Mouse (Mus musculus) heart, postnatal 0 days (tissue): ENCODE data around the gene Rnf152. TPM values are rescaled to one million over a fixed set of nuclear protein-coding genes. Genes with fewer than 3 reads are reported as not detected.

ENCODE experiments used
- ATAC-seq: fragments of 200-750 bp; cut with Nextera tagmentation; 2 replicates; pipeline ENCODE4 v1.8.0; 2017; ENCODE audit warnings: low read depth, moderate number of reproducible peaks, moderate library complexity; ENCODE audit not compliant: insufficient read depth
- DNase-seq: peaks from one replicate; pipeline ENCODE4 v3.0.0-alpha.2; 2016; ENCODE audit warnings: low spot score
- H3K27ac ChIP-seq: fragments of 300-500 bp; sonication (generic); 2 replicates; pipeline ENCODE4 v1.5.1; 2014; ENCODE audit warnings: low read depth, mild to moderate bottlenecking
- H3K27me3 ChIP-seq: fragments of 300-500 bp; sonication (generic); 2 replicates; pipeline ENCODE4 v1.6.1; 2014; ENCODE audit warnings: low read length, mixed read lengths; ENCODE audit not compliant: control insufficient read depth, insufficient read depth
- H3K36me3 ChIP-seq: fragments of 300-500 bp; sonication (generic); replicated peaks from 2 replicates; pipeline ENCODE4 v1.6.1; 2014; ENCODE audit warnings: low read length, mixed read lengths; ENCODE audit not compliant: control insufficient read depth, insufficient read depth
- H3K4me1 ChIP-seq: fragments of 300-500 bp; sonication (generic); 2 replicates; pipeline ENCODE4 v1.6.1; 2014; ENCODE audit warnings: antibody characterized with exemption; ENCODE audit not compliant: control insufficient read depth, insufficient read depth
- H3K4me2 ChIP-seq: fragments of 300-500 bp; sonication (generic); 2 replicates; pipeline ENCODE4 v1.6.1; 2014; ENCODE audit warnings: low read depth, mild to moderate bottlenecking, low read length, moderate library complexity
- H3K4me3 ChIP-seq: fragments of 300-500 bp; sonication (generic); 2 replicates; pipeline ENCODE4 v1.5.1; 2014; ENCODE audit warnings: low read depth, low read length
- H3K9ac ChIP-seq: fragments of 300-500 bp; sonication (generic); replicated peaks from 2 replicates; pipeline ENCODE4 v1.6.1; 2014; ENCODE audit warnings: low read depth, low read length, mixed read lengths
- H3K9me3 ChIP-seq: fragments of 300-500 bp; sonication (generic); replicated peaks from 2 replicates; pipeline ENCODE4 v1.6.1; 2016; ENCODE audit warnings: low read length; ENCODE audit not compliant: control insufficient read depth
- CTCF ChIP-seq: IDR thresholded peaks from 2 replicates; pipeline ENCODE4 v1.5.1; 2016; ENCODE audit warnings: antibody characterized with exemption, control low read depth, low read depth
- EP300 ChIP-seq: IDR thresholded peaks from 2 replicates; pipeline ENCODE4 v1.6.1; 2016; ENCODE audit warnings: antibody characterized with exemption, low read depth
- WGBS: fragments of 180-500 bp; shearing (Covaris S2); extraction: QIAGEN DNeasy Blood & Tissue Kit; methylation state at CpG from one replicate; pipeline ENCODE4 v1.1.7; 2014; 5-methylcytosine and 5-hydroxymethylcytosine counted together
- polyA plus RNA-seq: library from polyadenylated mRNA; unstranded; fragments of >200 nt; fragmentation: Nextera tagmentation; extraction: Ambion mirVana; gene quantifications from 2 replicates; pipeline ENCODE4 v1.2.1, GENCODE M21; 2015
- total RNA-seq: library from RNA; depleted of rRNA; stranded (reverse); fragments of >200 nt; gene quantifications from 2 replicates; pipeline ENCODE4 v1.2.3, GENCODE M21; 2014; ENCODE audit warnings: low replicate concordance

The Rnf152 gene
- total and polyA plus RNA-seq, 2 experiments from 2014 or later = 0.51 to 0.84 TPM

GRCm38 (mm10) chr1:105362701-105363100 lies 6.2 kb upstream of the Rnf152 start:
- DNase-seq (no peak), ATAC-seq (no peak)
- Histone ChIP-seq H3K4me1 (no peaks in the 10 kb centered on the region), H3K4me3 (no peak overlapping the region), H3K4me2 (no peak overlapping the region), H3K27me3 (no peaks in the 10 kb centered on the region), H3K36me3 (no peaks in the 10 kb centered on the region), H3K9ac (no peak overlapping the region), H3K27ac (no peak overlapping the region), H3K9me3 (no peaks in the 10 kb centered on the region)
- TF ChIP-seq EP300 (no peak), CTCF (peak; percentile 54)

DNA sequence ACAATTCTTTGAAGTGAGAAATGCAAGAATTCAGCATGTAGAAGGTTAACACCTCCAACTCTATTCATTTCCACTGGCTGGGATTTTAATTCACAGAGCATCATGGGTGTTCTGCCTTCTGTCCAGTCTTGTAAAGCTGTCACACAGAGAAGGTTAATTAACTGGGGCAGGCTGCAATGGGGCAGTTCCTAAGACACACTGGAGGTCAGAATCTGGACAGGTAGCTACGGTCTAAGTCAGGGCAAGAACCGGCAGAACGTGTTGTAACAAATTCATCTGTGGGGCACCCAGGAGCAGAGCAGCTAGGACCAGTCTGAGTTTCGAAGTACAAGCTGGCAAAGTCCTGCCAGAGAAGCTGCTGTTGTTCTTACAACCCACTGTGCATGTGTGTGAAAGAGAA lies 2.4 kb upstream of the Rnf152 start:
- ATAC-seq = no peak
- Histone ChIP-seq H3K9me3 (no peaks in the 10 kb centered on the region), H3K4me3 (no peak overlapping the region), H3K4me1 (0 out of 2 replicates have a peak, but pooled peaks cover 9% of the 10 kb centered on the region), H3K27ac (no peak overlapping the region), H3K4me2 (no peak overlapping the region), H3K9ac (no peak overlapping the region), H3K27me3 (no peaks in the 10 kb centered on the region), H3K36me3 (no peaks in the 10 kb centered on the region)
- 84% methylated on average over 4 of the region's 4 CpGs for WGBS
- TF ChIP-seq CTCF = no peak
- TF ChIP-seq EP300 = no peak
- no peak for DNase-seq

GRCm38 (mm10) chr1:105355910-105356290 lies 610 bp downstream of the Rnf152 start:
- Histone ChIP-seq H3K4me1 (0 out of 2 replicates have a peak, but pooled peaks cover 9% of the 10 kb centered on the region), H3K27me3 (no peaks in the 10 kb centered on the region), H3K4me2 (peak overlapping the region; percentile 72), H3K9me3 (no peaks in the 10 kb centered on the region), H3K4me3 (peak overlapping the region; percentile 70), H3K36me3 (no peaks in the 10 kb centered on the region), H3K9ac (peak overlapping the region; percentile 58), H3K27ac (peak overlapping the region; percentile 28)
- ATAC-seq = peak; percentile 63
- peak; percentile 7 for DNase-seq
- TF ChIP-seq CTCF (no peak), EP300 (no peak)
- WGBS = 0% methylated on average over 18 of the region's 23 CpGs

DNA sequence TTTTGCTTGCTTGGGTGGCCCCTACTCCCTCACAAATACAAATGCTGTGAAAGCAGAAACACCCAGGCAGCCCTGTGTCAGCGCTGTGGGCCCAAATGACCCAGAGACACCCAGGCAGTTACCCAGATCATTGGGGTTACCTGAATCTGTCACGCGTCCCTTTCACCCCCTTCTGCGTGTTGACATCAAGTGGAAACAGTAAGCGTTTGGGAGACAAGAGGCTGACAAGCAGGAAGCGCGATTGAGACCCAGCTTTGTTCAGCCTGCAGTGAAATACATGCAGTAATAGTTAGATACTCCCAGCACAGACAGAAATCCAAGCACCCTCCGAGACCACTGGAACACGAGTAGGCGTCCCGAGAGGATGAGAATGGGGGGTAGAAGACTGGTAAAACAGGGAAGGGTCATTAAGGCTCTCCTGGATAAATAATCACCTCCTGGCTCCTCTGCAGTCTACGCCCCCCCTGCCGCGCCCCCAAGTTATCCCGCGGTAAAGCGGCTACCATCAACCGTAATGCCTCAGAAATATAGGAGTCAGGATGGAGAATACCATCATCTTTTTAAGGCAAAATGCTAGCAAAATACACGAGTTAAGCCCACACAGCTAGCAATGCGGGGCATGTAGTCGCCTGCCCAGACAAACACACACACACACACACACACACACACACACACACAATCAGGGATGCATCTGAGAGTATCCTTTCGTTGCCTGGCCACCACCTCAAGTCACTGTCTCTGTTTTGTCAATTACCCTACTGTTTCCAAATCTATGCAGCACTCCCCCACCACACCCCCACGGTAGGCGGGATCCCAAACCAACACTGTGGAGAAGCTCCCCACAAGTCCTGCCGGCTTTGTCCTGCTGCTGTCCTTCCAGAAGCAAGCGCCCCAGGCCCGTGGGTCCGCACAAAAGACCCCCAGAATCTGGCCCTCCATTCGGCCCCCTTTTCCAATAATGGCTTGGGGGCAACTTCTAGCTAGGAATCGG lies 1.3 kb downstream of the Rnf152 start:
- WGBS = 7% methylated on average over 30 of the region's 30 CpGs
- Histone ChIP-seq H3K9ac (peak overlapping the region; percentile 58), H3K4me2 (peak overlapping the region; percentile 72), H3K27ac (no peak overlapping the region), H3K27me3 (no peaks in the 10 kb centered on the region), H3K4me1 (0 out of 2 replicates have a peak, but pooled peaks cover 9% of the 10 kb centered on the region), H3K36me3 (no peaks in the 10 kb centered on the region), H3K4me3 (peak overlapping the region; percentile 70), H3K9me3 (no peaks in the 10 kb centered on the region)
- DNase-seq (no peak), ATAC-seq (peak; percentile 22; the same call in 1 of the 2 replicates)
- TF ChIP-seq EP300 = no peak
- no peak for TF ChIP-seq CTCF

GRCm38 (mm10) chr1:105351806-105352205 lies 4.7 kb downstream of the Rnf152 start:
- Histone ChIP-seq H3K4me1 (0 out of 2 replicates have a peak, but pooled peaks cover 9% of the 10 kb centered on the region), H3K9ac (no peak overlapping the region), H3K36me3 (no peaks in the 10 kb centered on the region), H3K4me2 (no peak overlapping the region), H3K9me3 (no peaks in the 10 kb centered on the region), H3K27me3 (no peaks in the 10 kb centered on the region), H3K4me3 (no peak overlapping the region), H3K27ac (no peak overlapping the region)
- ATAC-seq (no peak), DNase-seq (no peak)
- TF ChIP-seq CTCF (no peak), EP300 (no peak)
- 89% methylated on average over 4 of the region's 4 CpGs for WGBS
